Mouse (Mus musculus): ENCODE data around the gene Map2k6. TPM values are rescaled to one million over a fixed set of nuclear protein-coding genes. Genes with fewer than 3 reads are reported as not detected.
A peak's percentile ranks its signal among the peaks of the same experiment; 100 is the strongest.

Map2k6 gene
- polyA plus RNA-seq, 1 experiment from 2014 or later: 38.7 TPM

- ATAC-seq (ENCODE audit: low FRiP score): no peak
- Histone ChIP-seq H3K9me3 (ENCODE audit: control insufficient read depth, low read length) (no peaks in the 10 kb centered on the region), H3K27ac (ENCODE audit: low read depth, low read length) (no peak overlapping the region), H3K4me3 (ENCODE audit: low read depth, low read length) (no peak overlapping the region), H3K9ac (ENCODE audit: low read length) (no peak overlapping the region), H3K36me3 (ENCODE audit: control insufficient read depth, insufficient read depth, low read length) (no peaks in the 10 kb centered on the region), H3K27me3 (ENCODE audit: control insufficient read depth, insufficient read depth, low read length) (no peaks in the 10 kb centered on the region; the same call in 1 of the 2 replicates), H3K4me2 (no peak overlapping the region), H3K4me1 (ENCODE audit: control insufficient read depth, insufficient read depth, low read length) (no peaks in the 10 kb centered on the region)
- WGBS: 86% methylated on average over 2 of the region's 2 CpGs
- DNase-seq (ENCODE audit: low spot score, missing footprints): no peak
These were observed 72.4 kb downstream of the Map2k6 start for GRCm38 (mm10) chr11:110471362-110471761.

GRCm38 (mm10) chr11:110472078-110472477 is 73.2 kb downstream of the Map2k6 start:
- H3K4me2 ChIP-seq: no peak overlapping the region
- H3K4me1 ChIP-seq (ENCODE audit: control insufficient read depth, insufficient read depth, low read length): no peaks in the 10 kb centered on the region
- no peak overlapping the region for H3K27ac ChIP-seq (ENCODE audit: low read depth, low read length)
- ATAC-seq (ENCODE audit: low FRiP score) (no peak), DNase-seq (ENCODE audit: low spot score, missing footprints) (no peak)
- H3K36me3 ChIP-seq (ENCODE audit: control insufficient read depth, insufficient read depth, low read length): no peaks in the 10 kb centered on the region
- 93% methylated on average over 5 of the region's 5 CpGs for WGBS
- no peak overlapping the region for H3K4me3 ChIP-seq (ENCODE audit: low read depth, low read length)
- H3K9ac ChIP-seq (ENCODE audit: low read length): no peak overlapping the region
- no peaks in the 10 kb centered on the region for H3K9me3 ChIP-seq (ENCODE audit: control insufficient read depth, low read length)
- no peaks in the 10 kb centered on the region; the same call in 1 of the 2 replicates for H3K27me3 ChIP-seq (ENCODE audit: control insufficient read depth, insufficient read depth, low read length)

GRCm38 (mm10) chr11:110473495-110473894 is 74.6 kb downstream of the Map2k6 start:
- no peak overlapping the region for H3K27ac ChIP-seq (ENCODE audit: low read depth, low read length)
- no peaks in the 10 kb centered on the region; the same call in 1 of the 2 replicates for H3K4me1 ChIP-seq (ENCODE audit: control insufficient read depth, insufficient read depth, low read length)
- H3K27me3 ChIP-seq (ENCODE audit: control insufficient read depth, insufficient read depth, low read length): peaks cover 7% of the 10 kb centered on the region
- DNase-seq (ENCODE audit: low spot score, missing footprints) (no peak), ATAC-seq (ENCODE audit: low FRiP score) (no peak)
- no peak overlapping the region for H3K4me2 ChIP-seq
- H3K4me3 ChIP-seq (ENCODE audit: low read depth, low read length): no peak overlapping the region
- WGBS: 95% methylated on average over 16 of the region's 16 CpGs
- H3K9me3 ChIP-seq (ENCODE audit: control insufficient read depth, low read length): no peaks in the 10 kb centered on the region
- H3K36me3 ChIP-seq (ENCODE audit: control insufficient read depth, insufficient read depth, low read length): no peaks in the 10 kb centered on the region
- no peak overlapping the region for H3K9ac ChIP-seq (ENCODE audit: low read length)

GRCm38 (mm10) chr11:110476361-110477151 is 77.6 kb downstream of the Map2k6 start:
- Histone ChIP-seq H3K9ac (ENCODE audit: low read length) (no peak overlapping the region), H3K4me1 (ENCODE audit: control insufficient read depth, insufficient read depth, low read length) (peaks cover 17% of the 10 kb centered on the region), H3K9me3 (ENCODE audit: control insufficient read depth, low read length) (no peaks in the 10 kb centered on the region), H3K4me3 (ENCODE audit: low read depth, low read length) (no peak overlapping the region), H3K36me3 (ENCODE audit: control insufficient read depth, insufficient read depth, low read length) (no peaks in the 10 kb centered on the region), H3K4me2 (no peak overlapping the region), H3K27me3 (ENCODE audit: control insufficient read depth, insufficient read depth, low read length) (peaks cover 7% of the 10 kb centered on the region), H3K27ac (ENCODE audit: low read depth, low read length) (no peak overlapping the region)
- DNase-seq (ENCODE audit: low spot score, missing footprints) (no peak), ATAC-seq (ENCODE audit: low FRiP score) (no peak)
- 54% methylated on average over 5 of the region's 5 CpGs for WGBS

GRCm38 (mm10) chr11:110477961-110478869 is 79.3 kb downstream of the Map2k6 start:
- H3K36me3 ChIP-seq (ENCODE audit: control insufficient read depth, insufficient read depth, low read length): no peaks in the 10 kb centered on the region
- no peak overlapping the region for H3K4me2 ChIP-seq
- WGBS: 46% methylated on average over 18 of the region's 18 CpGs
- H3K9ac ChIP-seq (ENCODE audit: low read length): no peak overlapping the region
- DNase-seq (ENCODE audit: low spot score, missing footprints) (no peak), ATAC-seq (ENCODE audit: low FRiP score) (peak; percentile 40)
- H3K27me3 ChIP-seq (ENCODE audit: control insufficient read depth, insufficient read depth, low read length): peaks cover 7% of the 10 kb centered on the region
- H3K4me3 ChIP-seq (ENCODE audit: low read depth, low read length): no peak overlapping the region
- H3K9me3 ChIP-seq (ENCODE audit: control insufficient read depth, low read length): no peaks in the 10 kb centered on the region
- peaks cover 17% of the 10 kb centered on the region for H3K4me1 ChIP-seq (ENCODE audit: control insufficient read depth, insufficient read depth, low read length)
- H3K27ac ChIP-seq (ENCODE audit: low read depth, low read length): no peak overlapping the region

- Histone ChIP-seq H3K27me3 (ENCODE audit: control insufficient read depth, insufficient read depth, low read length) (peaks cover 7% of the 10 kb centered on the region), H3K36me3 (ENCODE audit: control insufficient read depth, insufficient read depth, low read length) (no peaks in the 10 kb centered on the region), H3K27ac (ENCODE audit: low read depth, low read length) (no peak overlapping the region), H3K4me1 (ENCODE audit: control insufficient read depth, insufficient read depth, low read length) (peaks cover 17% of the 10 kb centered on the region), H3K9me3 (ENCODE audit: control insufficient read depth, low read length) (no peaks in the 10 kb centered on the region), H3K9ac (ENCODE audit: low read length) (peak overlapping the region; percentile 38; the same call in 1 of the 2 replicates), H3K4me3 (ENCODE audit: low read depth, low read length) (no peak overlapping the region), H3K4me2 (peak overlapping the region; percentile 30)
- ATAC-seq (ENCODE audit: low FRiP score) (peak; percentile 89), DNase-seq (ENCODE audit: low spot score, missing footprints) (peak; percentile 91)
- 0% methylated on average over 5 of the region's 6 CpGs for WGBS
These were observed 80.1 kb downstream of the Map2k6 start for GRCm38 (mm10) chr11:110478978-110479384.

GRCm38 (mm10) chr11:110481406-110481805 is 82.5 kb downstream of the Map2k6 start:
- H3K9me3 ChIP-seq (ENCODE audit: control insufficient read depth, low read length): no peaks in the 10 kb centered on the region
- peaks cover 17% of the 10 kb centered on the region for H3K4me1 ChIP-seq (ENCODE audit: control insufficient read depth, insufficient read depth, low read length)
- 32% methylated on average over 2 of the region's 2 CpGs for WGBS
- H3K27ac ChIP-seq (ENCODE audit: low read depth, low read length): no peak overlapping the region
- no peak overlapping the region for H3K9ac ChIP-seq (ENCODE audit: low read length)
- ATAC-seq (ENCODE audit: low FRiP score) (no peak), DNase-seq (ENCODE audit: low spot score, missing footprints) (no peak)
- H3K27me3 ChIP-seq (ENCODE audit: control insufficient read depth, insufficient read depth, low read length): peaks cover 7% of the 10 kb centered on the region
- no peak overlapping the region for H3K4me3 ChIP-seq (ENCODE audit: low read depth, low read length)
- no peak overlapping the region for H3K4me2 ChIP-seq
- no peaks in the 10 kb centered on the region for H3K36me3 ChIP-seq (ENCODE audit: control insufficient read depth, insufficient read depth, low read length)

- 87% methylated on average over 8 of the region's 8 CpGs for WGBS
These were observed 83.3 kb downstream of the Map2k6 start for GRCm38 (mm10) chr11:110482176-110482575.

GRCm38 (mm10) chr11:110482649-110483048 is 83.7 kb downstream of the Map2k6 start:
- Histone ChIP-seq H3K27me3 (ENCODE audit: control insufficient read depth, insufficient read depth, low read length) (peaks cover 4% of the 10 kb centered on the region), H3K4me3 (ENCODE audit: low read depth, low read length) (no peak overlapping the region), H3K9me3 (ENCODE audit: control insufficient read depth, low read length) (no peaks in the 10 kb centered on the region), H3K9ac (ENCODE audit: low read length) (no peak overlapping the region), H3K36me3 (ENCODE audit: control insufficient read depth, insufficient read depth, low read length) (no peaks in the 10 kb centered on the region), H3K4me2 (no peak overlapping the region), H3K27ac (ENCODE audit: low read depth, low read length) (no peak overlapping the region), H3K4me1 (ENCODE audit: control insufficient read depth, insufficient read depth, low read length) (peaks cover 17% of the 10 kb centered on the region)
- no peak for DNase-seq (ENCODE audit: low spot score, missing footprints)
- no peak for ATAC-seq (ENCODE audit: low FRiP score)
- WGBS: 86% methylated on average over 4 of the region's 4 CpGs

More at GRCm38 (mm10) chr11:110482176-110482575, 83.3 kb downstream of the Map2k6 start:
- DNase-seq (ENCODE audit: low spot score, missing footprints): no peak
- H3K36me3 ChIP-seq (ENCODE audit: control insufficient read depth, insufficient read depth, low read length): no peaks in the 10 kb centered on the region
- H3K4me3 ChIP-seq (ENCODE audit: low read depth, low read length): no peak overlapping the region
- no peak overlapping the region for H3K4me2 ChIP-seq
- H3K27ac ChIP-seq (ENCODE audit: low read depth, low read length): no peak overlapping the region
- H3K4me1 ChIP-seq (ENCODE audit: control insufficient read depth, insufficient read depth, low read length): peaks cover 17% of the 10 kb centered on the region
- no peak overlapping the region for H3K9ac ChIP-seq (ENCODE audit: low read length)
- peaks cover 7% of the 10 kb centered on the region for H3K27me3 ChIP-seq (ENCODE audit: control insufficient read depth, insufficient read depth, low read length)
- no peaks in the 10 kb centered on the region for H3K9me3 ChIP-seq (ENCODE audit: control insufficient read depth, low read length)
- ATAC-seq (ENCODE audit: low FRiP score): no peak

All from midbrain, embryonic 11.5 days (tissue).